Mouse (Mus musculus): Measurements from ENCODE around the gene AU015836.

GRCm38 (mm10) chrX:94011656-94012173 is 43.3 kb downstream of the AU015836 start:
- TF ChIP-seq POLR2A (IDR thresholded peaks at IDR 0.05; ENCODE audit: extremely low read depth, insufficient read depth, low read length), result no peak
- no peak for TF ChIP-seq CTCF (IDR thresholded peaks at IDR 0.05; ENCODE audit: extremely low read depth, insufficient read depth, low read length)
